Mouse (Mus musculus): Measurements from ENCODE around the gene Lbh. TPM values are rescaled to one million over a fixed set of nuclear protein-coding genes. Genes with fewer than 3 reads are reported as not detected.

Lbh gene
- polyA plus RNA-seq, 1 experiment from 2014 or later, result 2.8 TPM

Other genes starting within 250 kb of the Lbh start
- gene Ypel5, start 81.9 kb upstream of the Lbh start, polyA plus RNA-seq (2015; fragmentation: Nextera tagmentation; extraction: Ambion mirVana), result 61.6 and 62.1 TPM in 2 replicates
- 9.2 and 11.0 TPM in 2 replicates for gene Lclat1, start 189.7 kb downstream of the Lbh start, polyA plus RNA-seq (2015; fragmentation: Nextera tagmentation; extraction: Ambion mirVana)